Mouse (Mus musculus): ENCODE data around the gene Fam43b.

The Fam43b gene

GRCm38 (mm10) chr4:138395971-138396645 is at the start of gene Fam43b:
TSS of gene Fam43b (minus strand) at chr4:138396528.
- 2% methylated on average over 46 of the region's 46 CpGs for WGBS

- WGBS, result 42% methylated on average over 5 of the region's 5 CpGs
Observed at GRCm38 (mm10) chr4:138444941-138445340, 48.6 kb upstream of the Fam43b start.

GRCm38 (mm10) chr4:138440062-138440461 is 43.7 kb upstream of the Fam43b start:
- 65% methylated on average over 3 of the region's 3 CpGs for WGBS

- under 1% methylated on average over 64 of the region's 64 CpGs for WGBS
Observed at GRCm38 (mm10) chr4:138434347-138435316, 38.3 kb upstream of the Fam43b start, which contains the start of gene Mul1. TSS of gene Mul1 (plus strand) at chr4:138434671.

GRCm38 (mm10) chr4:138431340-138431739 is 35.0 kb upstream of the Fam43b start:
- 37% methylated on average over 8 of the region's 8 CpGs for WGBS

GRCm38 (mm10) chr4:138429778-138430177 is 33.5 kb upstream of the Fam43b start:
- 40% methylated on average over 3 of the region's 3 CpGs for WGBS

- 22% methylated on average over 22 of the region's 22 CpGs for WGBS
Observed at GRCm38 (mm10) chr4:138426778-138427705, 30.7 kb upstream of the Fam43b start.

- 95% methylated on average over 14 of the region's 14 CpGs for WGBS
Observed at GRCm38 (mm10) chr4:138425604-138426003, 29.3 kb upstream of the Fam43b start.

GRCm38 (mm10) chr4:138425028-138425427 is 28.7 kb upstream of the Fam43b start:
- 84% methylated on average over 6 of the region's 6 CpGs for WGBS

- 39% methylated on average over 11 of the region's 11 CpGs for WGBS
Observed at GRCm38 (mm10) chr4:138418340-138418957, 22.1 kb upstream of the Fam43b start.

- WGBS, result 73% methylated on average over 4 of the region's 4 CpGs
Observed at GRCm38 (mm10) chr4:138417882-138418281, 21.6 kb upstream of the Fam43b start.

GRCm38 (mm10) chr4:138416414-138416813 is 20.1 kb upstream of the Fam43b start:
- WGBS, result 65% methylated on average over 5 of the region's 5 CpGs

- 51% methylated on average over 3 of the region's 3 CpGs for WGBS
Observed at GRCm38 (mm10) chr4:138415991-138416390, 19.7 kb upstream of the Fam43b start.

- WGBS, result 3% methylated on average over 6 of the region's 6 CpGs
Observed at GRCm38 (mm10) chr4:138414725-138415124, 18.4 kb upstream of the Fam43b start.

- 52% methylated on average over 7 of the region's 7 CpGs for WGBS
Observed at GRCm38 (mm10) chr4:138411504-138412121, 15.3 kb upstream of the Fam43b start.

GRCm38 (mm10) chr4:138411011-138411410 is 14.7 kb upstream of the Fam43b start:
- WGBS, result 44% methylated on average over 5 of the region's 5 CpGs

GRCm38 (mm10) chr4:138407479-138408194 is 11.3 kb upstream of the Fam43b start:
- 72% methylated on average over 12 of the region's 13 CpGs for WGBS

- WGBS, result 3% methylated on average over 2 of the region's 2 CpGs
Observed at GRCm38 (mm10) chr4:138404806-138405205, 8.5 kb upstream of the Fam43b start.

- 13% methylated on average over 8 of the region's 8 CpGs for WGBS
Observed at GRCm38 (mm10) chr4:138396711-138397110, 383 bp upstream of the Fam43b start.
